Mouse (Mus musculus) limb, embryonic 12.5 days (tissue): ENCODE measurements around the gene Pcsk4. TPM values are rescaled to one million over a fixed set of nuclear protein-coding genes. Genes with fewer than 3 reads are reported as not detected.

Source experiments
- ATAC-seq: fragments of 200-750 bp; cut with Nextera tagmentation; 2 replicates; pipeline ENCODE4 v1.8.0; 2017; ENCODE audit warnings: low read depth, moderate TSS enrichment; ENCODE audit not compliant: insufficient number of reproducible peaks, insufficient read depth, low FRiP score, low TSS enrichment
- H3K27ac ChIP-seq: fragments of 300-500 bp; sonication (generic); 2 replicates; pipeline ENCODE4 v1.5.1; 2016; ENCODE audit warnings: mild to moderate bottlenecking, moderate library complexity
- H3K27me3 ChIP-seq: fragments of 300-500 bp; sonication (generic); 2 replicates; pipeline ENCODE4 v1.6.1; 2016; ENCODE audit warnings: mild to moderate bottlenecking, moderate library complexity
- H3K36me3 ChIP-seq: fragments of 300-500 bp; sonication (generic); 2 replicates; pipeline ENCODE4 v1.6.1; 2016; ENCODE audit warnings: mild to moderate bottlenecking, moderate library complexity
- H3K4me1 ChIP-seq: fragments of 300-500 bp; sonication (generic); replicated peaks from 2 replicates; pipeline ENCODE4 v1.6.1; 2016
- H3K4me2 ChIP-seq: fragments of 300-500 bp; sonication (generic); 2 replicates; pipeline ENCODE4 v1.6.1; 2016; ENCODE audit warnings: mild to moderate bottlenecking, moderate library complexity
- H3K4me3 ChIP-seq: fragments of 300-500 bp; sonication (generic); replicated peaks from 2 replicates; pipeline ENCODE4 v1.5.1; 2016; ENCODE audit warnings: mild to moderate bottlenecking
- H3K9ac ChIP-seq: fragments of 300-500 bp; sonication (generic); replicated peaks from 2 replicates; pipeline ENCODE4 v1.6.1; 2016; ENCODE audit warnings: mild to moderate bottlenecking, moderate library complexity
- H3K9me3 ChIP-seq: fragments of 300-500 bp; sonication (generic); 2 replicates; pipeline ENCODE4 v1.6.1; 2016; ENCODE audit warnings: mild to moderate bottlenecking, moderate library complexity
- WGBS: fragments of 180-500 bp; shearing (Covaris S2); methylation state at CpG from one replicate; pipeline ENCODE4 v1.1.7; 2016; 5-methylcytosine and 5-hydroxymethylcytosine counted together
- microRNA-seq: library from miRNA; unstranded; fragments of <30 nt; microRNA quantifications from one replicate; pipeline ENCODE4, GENCODE M21; 2017
- polyA plus RNA-seq: library from polyadenylated mRNA; unstranded; fragments of >200 nt; fragmentation: Nextera tagmentation; extraction: Ambion mirVana; gene quantifications from 2 replicates; pipeline ENCODE4 v1.2.1, GENCODE M21; 2016

Pcsk4 gene
- polyA plus RNA-seq, 1 experiment from 2014 or later, result 6.6 TPM

- Histone ChIP-seq H3K4me3 (no peak overlapping the region), H3K4me2 (no peak overlapping the region), H3K9ac (no peak overlapping the region), H3K27me3 (no peaks in the 10 kb centered on the region), H3K4me1 (no peaks in the 10 kb centered on the region), H3K27ac (no peak overlapping the region), H3K9me3 (no peaks in the 10 kb centered on the region), H3K36me3 (peaks cover 98% of the 10 kb centered on the region)
- ATAC-seq, result no peak
- 88% methylated on average over 20 of the region's 20 CpGs for whole genome bisulfite sequencing
These were observed 46.5 kb downstream of the Pcsk4 start for GRCm38 (mm10) chr10:80282481-80283441.

GRCm38 (mm10) chr10:80281921-80282371 lies 47.4 kb downstream of the Pcsk4 start:
- H3K4me2 ChIP-seq, result no peak overlapping the region
- no peaks in the 10 kb centered on the region for H3K27me3 ChIP-seq
- no peak overlapping the region for H3K27ac ChIP-seq
- H3K9me3 ChIP-seq, result no peaks in the 10 kb centered on the region
- ATAC-seq, result no peak
- peaks cover 98% of the 10 kb centered on the region for H3K36me3 ChIP-seq
- no peaks in the 10 kb centered on the region for H3K4me1 ChIP-seq
- no peak overlapping the region for H3K4me3 ChIP-seq
- H3K9ac ChIP-seq, result no peak overlapping the region
- WGBS, result 79% methylated on average over 8 of the region's 8 CpGs

- Histone ChIP-seq H3K4me2 (no peak overlapping the region), H3K4me3 (no peak overlapping the region), H3K27ac (no peak overlapping the region), H3K36me3 (peaks cover 98% of the 10 kb centered on the region), H3K27me3 (no peaks in the 10 kb centered on the region), H3K4me1 (no peaks in the 10 kb centered on the region), H3K9me3 (no peaks in the 10 kb centered on the region), H3K9ac (no peak overlapping the region)
- WGBS, result 85% methylated on average over 7 of the region's 7 CpGs
- no peak for ATAC-seq
These were observed 48.0 kb downstream of the Pcsk4 start for GRCm38 (mm10) chr10:80281304-80281703.

GRCm38 (mm10) chr10:80279273-80279672 lies 50.0 kb downstream of the Pcsk4 start:
- Histone ChIP-seq H3K27ac (no peak overlapping the region), H3K4me2 (no peak overlapping the region), H3K4me1 (no peaks in the 10 kb centered on the region), H3K9me3 (no peaks in the 10 kb centered on the region), H3K4me3 (no peak overlapping the region), H3K27me3 (no peaks in the 10 kb centered on the region), H3K9ac (no peak overlapping the region), H3K36me3 (peaks cover 98% of the 10 kb centered on the region)
- ATAC-seq, result no peak
- 96% methylated on average over 12 of the region's 12 CpGs for WGBS

- H3K9ac ChIP-seq, result no peak overlapping the region
- peaks cover 98% of the 10 kb centered on the region for H3K36me3 ChIP-seq
- no peaks in the 10 kb centered on the region; the same call in 1 of the 2 replicates for H3K4me1 ChIP-seq
- no peak overlapping the region for H3K27ac ChIP-seq
- ATAC-seq, result no peak
- H3K27me3 ChIP-seq, result no peaks in the 10 kb centered on the region
- whole genome bisulfite sequencing, result 93% methylated on average over 9 of the region's 9 CpGs
- H3K4me2 ChIP-seq, result no peak overlapping the region
- no peak overlapping the region for H3K4me3 ChIP-seq
- H3K9me3 ChIP-seq, result no peaks in the 10 kb centered on the region
These were observed 50.9 kb downstream of the Pcsk4 start for GRCm38 (mm10) chr10:80278390-80278789.

- Histone ChIP-seq H3K27ac (no peak overlapping the region), H3K9ac (no peak overlapping the region), H3K27me3 (no peaks in the 10 kb centered on the region), H3K36me3 (peaks cover 93% of the 10 kb centered on the region), H3K9me3 (no peaks in the 10 kb centered on the region), H3K4me1 (peaks cover 8% of the 10 kb centered on the region), H3K4me3 (no peak overlapping the region), H3K4me2 (no peak overlapping the region)
- WGBS, result 85% methylated on average over 5 of the region's 5 CpGs
- no peak for ATAC-seq
These were observed 53.1 kb downstream of the Pcsk4 start for GRCm38 (mm10) chr10:80276238-80276637.

- Histone ChIP-seq H3K4me2 (no peak overlapping the region), H3K4me3 (no peak overlapping the region), H3K9ac (no peak overlapping the region), H3K27me3 (no peaks in the 10 kb centered on the region), H3K4me1 (peaks cover 11% of the 10 kb centered on the region), H3K27ac (no peak overlapping the region), H3K9me3 (no peaks in the 10 kb centered on the region), H3K36me3 (peaks cover 92% of the 10 kb centered on the region)
- ATAC-seq, result no peak
- 89% methylated on average over 3 of the region's 3 CpGs for WGBS
These were observed 55.5 kb downstream of the Pcsk4 start for GRCm38 (mm10) chr10:80273847-80274246.

- ATAC-seq, result no peak
- H3K4me3 ChIP-seq, result no peak overlapping the region
- 88% methylated on average over 8 of the region's 8 CpGs for WGBS
- H3K4me1 ChIP-seq, result peaks cover 28% of the 10 kb centered on the region
- H3K4me2 ChIP-seq, result no peak overlapping the region
- no peaks in the 10 kb centered on the region for H3K9me3 ChIP-seq
- peaks cover 89% of the 10 kb centered on the region for H3K36me3 ChIP-seq
- H3K9ac ChIP-seq, result no peak overlapping the region
- no peaks in the 10 kb centered on the region for H3K27me3 ChIP-seq
- H3K27ac ChIP-seq, result no peak overlapping the region
These were observed 57.3 kb downstream of the Pcsk4 start for GRCm38 (mm10) chr10:80271870-80272585.

Small RNA genes lying within 50 kb of the gene (microRNA-seq; reads per million reads assigned to microRNA genes)
- gene Mir6911, result not detected

Other genes starting within 250 kb of the Pcsk4 start
- gene Sbno2, start 223.9 kb downstream of the Pcsk4 start, polyA plus RNA-seq, result 13.9 and 14.4 TPM in 2 replicates
- 16.1 and 18.1 TPM in 2 replicates for gene Stk11, start 213.7 kb downstream of the Pcsk4 start, polyA plus RNA-seq
- gene Atp5d, start 190.9 kb downstream of the Pcsk4 start, polyA plus RNA-seq, result 460 and 465 TPM in 2 replicates
- 4.9 and 5.6 TPM in 2 replicates for gene Cbarp, start 188.7 kb downstream of the Pcsk4 start, polyA plus RNA-seq
- gene Midn, start 181.2 kb downstream of the Pcsk4 start, polyA plus RNA-seq, result 30.6 and 38.0 TPM in 2 replicates
- 166 and 175 TPM in 2 replicates for gene Cirbp, start 163.5 kb downstream of the Pcsk4 start, polyA plus RNA-seq
- gene 1600002K03Rik, start 156.6 kb downstream of the Pcsk4 start, polyA plus RNA-seq, result 9.1 and 9.5 TPM in 2 replicates
- 60.3 and 62.2 TPM in 2 replicates for gene Efna2, start 150.0 kb downstream of the Pcsk4 start, polyA plus RNA-seq
- 103 and 112 TPM in 2 replicates for gene Mum1, start 103.1 kb downstream of the Pcsk4 start, polyA plus RNA-seq
- gene Ndufs7, start 80.4 kb downstream of the Pcsk4 start, polyA plus RNA-seq, result 258 and 278 TPM in 2 replicates
- gene Gamt, start 68.5 kb downstream of the Pcsk4 start, polyA plus RNA-seq, result 30.7 and 31.9 TPM in 2 replicates
- 69.1 and 71.0 TPM in 2 replicates for gene Dazap1, start 68.0 kb downstream of the Pcsk4 start, polyA plus RNA-seq
- gene Rps15, start 37.0 kb downstream of the Pcsk4 start, polyA plus RNA-seq, result 926 and 930 TPM in 2 replicates
- 4.7 and 5.3 TPM in 2 replicates for gene Apc2, start 33.5 kb downstream of the Pcsk4 start, polyA plus RNA-seq
- 48.1 and 50.5 TPM in 2 replicates for gene 2310011J03Rik, start 9.0 kb downstream of the Pcsk4 start, polyA plus RNA-seq
- 4.1 and 4.6 TPM in 2 replicates for gene Reep6, start 455 bp upstream of the Pcsk4 start, polyA plus RNA-seq
- gene Adamtsl5, start 18.9 kb upstream of the Pcsk4 start, polyA plus RNA-seq, result 0.70 and 0.88 TPM in 2 replicates
- 1.2 and 1.3 TPM in 2 replicates for gene Plk5, start 27.0 kb upstream of the Pcsk4 start, polyA plus RNA-seq
- 12.5 and 15.2 TPM in 2 replicates for gene Mex3d, start 58.2 kb upstream of the Pcsk4 start, polyA plus RNA-seq
- 361 and 364 TPM in 2 replicates for gene Mbd3, start 70.1 kb upstream of the Pcsk4 start, polyA plus RNA-seq
- gene Uqcr11, start 77.3 kb upstream of the Pcsk4 start, polyA plus RNA-seq, result 416 and 437 TPM in 2 replicates
- gene Tcf3, start 104.1 kb upstream of the Pcsk4 start, polyA plus RNA-seq, result 247 and 274 TPM in 2 replicates
- not detected in 2 replicates for gene Onecut3, start 165.3 kb upstream of the Pcsk4 start, polyA plus RNA-seq
- 0.29 and 0.50 TPM in 2 replicates for gene Atp8b3, start 209.6 kb upstream of the Pcsk4 start, polyA plus RNA-seq
- 33.4 and 34.1 TPM in 2 replicates for gene Rexo1, start 232.1 kb upstream of the Pcsk4 start, polyA plus RNA-seq
- gene Klf16, start 247.8 kb upstream of the Pcsk4 start, polyA plus RNA-seq, result 12.1 and 12.4 TPM in 2 replicates